Mouse (Mus musculus) layer of hippocampus, adult 11-12 months (tissue): ENCODE results near the gene Btbd9.

Experiments
- DNase-seq: peaks from one replicate; pipeline ENCODE4 v3.0.0; 2022; ENCODE audit warnings: low spot score

Btbd9 gene

DNA sequence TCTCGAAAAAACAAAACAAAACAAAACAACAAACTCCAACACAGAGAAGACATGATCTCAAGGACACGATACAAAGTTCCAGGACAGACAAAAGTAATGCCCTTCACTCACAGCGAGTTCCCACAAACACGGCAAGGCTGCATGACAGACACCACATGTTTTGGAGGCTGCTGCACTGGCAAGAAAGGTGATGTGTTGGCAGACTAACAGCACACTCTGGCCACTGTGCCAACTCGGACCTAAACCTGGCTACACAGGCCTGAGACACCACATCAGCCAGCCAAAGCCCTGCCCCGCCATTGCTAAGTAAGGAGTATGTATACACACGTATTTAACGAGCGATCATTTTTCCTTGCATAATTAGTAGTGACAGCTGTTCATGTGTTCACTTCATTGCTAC is 123.9 kb downstream of the Btbd9 start:
- no peak for DNase-seq

DNA sequence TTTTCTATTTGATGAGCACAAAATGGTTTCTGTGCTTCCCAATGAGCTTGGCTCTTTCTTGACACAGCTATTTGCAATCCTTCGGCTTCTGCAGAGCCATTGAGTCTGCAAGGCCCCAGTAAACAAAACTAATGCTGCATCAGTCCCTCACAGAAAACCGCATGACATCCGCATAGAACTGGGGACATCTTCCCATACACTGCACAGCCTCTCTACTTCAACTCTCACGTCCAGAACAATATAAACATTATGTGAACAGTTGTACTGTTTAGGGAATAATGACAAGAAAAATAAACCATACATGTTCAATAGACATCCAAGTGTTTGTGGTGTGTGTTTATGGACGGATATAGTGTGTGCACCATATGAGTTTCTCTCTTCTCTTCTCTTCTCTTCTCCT is 127.7 kb downstream of the Btbd9 start:
- no peak for DNase-seq

GRCm38 (mm10) chr17:30445805-30446441 is 130.4 kb downstream of the Btbd9 start:
- no peak for DNase-seq

DNA sequence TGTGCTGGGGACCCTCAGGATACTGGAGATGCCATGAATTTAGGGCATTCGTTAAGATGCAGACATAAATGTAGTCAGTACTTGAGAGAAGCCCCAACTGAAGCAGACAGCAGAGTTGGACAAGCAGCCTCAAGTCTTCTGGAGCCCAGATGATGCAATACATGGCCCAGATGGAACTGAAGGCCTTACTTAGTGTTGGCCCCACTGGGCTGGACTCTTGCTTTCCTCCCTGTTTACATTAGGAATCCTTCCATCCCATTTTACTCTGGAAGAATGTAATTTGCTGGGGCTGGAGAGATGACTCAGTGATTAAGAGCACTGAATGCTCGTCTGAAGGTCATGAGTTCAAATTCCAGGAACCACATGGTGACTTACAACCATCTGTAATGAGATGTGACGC is 136.6 kb downstream of the Btbd9 start:
- no peak for DNase-seq

- no peak for DNase-seq
Measured at GRCm38 (mm10) chr17:30438786-30439185, 137.5 kb downstream of the Btbd9 start.

GRCm38 (mm10) chr17:30436021-30436461 is 140.2 kb downstream of the Btbd9 start:
- peak; percentile 68 for DNase-seq

DNA sequence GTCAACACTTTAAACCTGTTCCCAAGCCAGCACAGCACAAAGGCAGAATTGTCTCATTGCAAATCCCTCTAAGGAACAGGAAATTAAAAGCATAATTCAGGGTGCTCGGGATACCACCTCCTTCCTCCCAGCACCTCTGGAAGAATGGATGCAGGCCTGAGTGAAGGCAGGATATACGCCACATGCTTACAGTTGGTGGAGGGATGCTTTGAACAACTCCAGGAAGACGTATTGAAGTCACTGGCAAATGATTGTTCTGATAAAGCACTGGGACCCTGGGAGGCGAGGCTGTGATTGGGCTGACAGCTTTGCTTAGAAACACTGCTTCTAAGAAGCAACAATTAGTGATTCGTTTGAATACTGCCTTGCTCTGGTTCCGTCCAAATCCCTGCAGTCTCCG is 140.8 kb downstream of the Btbd9 start:
- DNase-seq: no peak

- DNase-seq: no peak
Measured at GRCm38 (mm10) chr17:30432094-30432493, 144.2 kb downstream of the Btbd9 start.

- DNase-seq: no peak
Measured at GRCm38 (mm10) chr17:30430961-30431640, 145.2 kb downstream of the Btbd9 start.

DNA sequence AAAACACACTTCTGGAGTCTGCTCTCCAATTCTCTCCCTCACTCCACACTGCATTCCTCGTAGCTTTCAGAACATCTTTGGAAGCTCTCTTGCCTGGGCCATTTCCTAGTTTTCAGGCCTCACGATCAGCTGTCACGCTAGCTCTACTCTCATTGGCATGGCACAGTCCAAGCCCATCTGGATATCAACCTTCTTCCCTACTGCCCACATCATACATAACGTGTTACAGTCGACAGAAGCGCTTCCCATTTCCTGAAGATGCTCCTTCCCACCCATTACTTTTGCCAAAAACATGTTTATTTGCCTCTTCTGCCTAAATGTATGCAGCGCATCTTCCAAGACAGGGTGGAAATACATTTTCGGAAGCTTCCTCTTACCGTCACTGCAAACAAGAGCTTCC is 147.6 kb downstream of the Btbd9 start:
- DNase-seq: no peak

DNA sequence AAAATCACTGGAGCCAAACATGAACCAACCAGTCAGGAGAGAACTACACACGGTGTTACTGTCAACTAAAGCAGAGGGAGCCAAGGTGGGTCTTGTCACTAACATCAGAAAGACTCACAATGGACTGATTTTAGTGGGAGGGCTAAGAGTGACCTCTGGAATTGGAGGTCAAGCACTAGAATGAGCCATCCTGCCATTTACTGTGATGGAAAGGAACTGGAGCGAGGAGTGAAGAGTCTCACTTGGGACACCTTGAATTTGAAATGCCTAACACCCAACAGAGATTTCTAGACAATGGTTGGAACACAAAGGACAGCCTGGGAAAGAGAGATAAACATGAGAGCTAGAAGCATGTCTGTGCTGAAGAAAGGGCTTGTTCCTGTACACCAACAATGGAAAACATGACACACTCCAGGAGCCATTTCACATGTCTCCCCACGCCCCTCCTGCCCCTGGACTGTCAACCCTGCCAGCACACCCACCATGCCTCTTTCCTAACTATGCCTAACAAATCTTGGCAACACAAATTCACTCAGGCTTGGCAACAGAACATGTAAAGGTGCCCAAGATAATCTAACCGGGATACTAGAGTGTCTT is 152.9 kb downstream of the Btbd9 start:
- DNase-seq: no peak

GRCm38 (mm10) chr17:30422278-30422677 is 154.0 kb downstream of the Btbd9 start:
- no peak for DNase-seq

DNA sequence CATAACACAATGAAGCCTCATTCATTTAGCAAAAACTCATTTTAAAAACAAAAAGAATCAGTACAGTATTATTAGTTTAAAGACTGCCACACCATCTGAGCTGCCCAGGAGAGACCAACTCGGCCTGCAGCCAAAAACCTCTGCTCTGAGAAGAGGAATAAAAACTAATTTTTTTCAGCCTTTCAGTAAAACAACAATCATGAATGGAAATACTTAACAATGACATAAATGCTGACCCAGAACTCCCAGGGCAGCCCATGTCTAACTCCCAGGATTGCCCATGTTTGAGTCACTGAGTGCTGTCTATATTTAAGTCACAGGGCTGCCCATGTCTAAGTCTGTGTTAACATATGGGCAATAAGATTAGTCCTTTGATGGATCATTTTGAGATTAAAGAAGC is 155.0 kb downstream of the Btbd9 start:
- no peak for DNase-seq

DNA sequence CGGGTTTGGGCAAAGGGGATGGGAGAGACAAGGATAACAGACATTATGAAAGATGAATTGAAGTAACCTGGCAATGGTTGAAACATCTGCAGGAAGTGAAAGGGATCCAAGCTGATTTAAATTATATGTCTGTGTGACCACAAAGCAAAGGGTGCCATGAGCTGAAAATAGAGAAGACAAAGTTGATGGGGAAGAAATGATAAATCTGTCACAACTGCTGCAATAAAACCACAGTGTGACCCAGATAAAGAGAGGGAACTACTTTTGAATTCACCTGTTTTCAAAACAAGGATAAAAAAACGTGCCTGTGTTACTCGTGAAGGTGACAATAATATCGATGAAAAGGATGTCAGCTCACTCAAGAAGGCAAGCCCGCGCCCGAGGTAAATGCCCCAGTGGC is 156.8 kb downstream of the Btbd9 start:
- DNase-seq: no peak

GRCm38 (mm10) chr17:30418510-30418909 is 157.8 kb downstream of the Btbd9 start:
- DNase-seq: no peak

DNA sequence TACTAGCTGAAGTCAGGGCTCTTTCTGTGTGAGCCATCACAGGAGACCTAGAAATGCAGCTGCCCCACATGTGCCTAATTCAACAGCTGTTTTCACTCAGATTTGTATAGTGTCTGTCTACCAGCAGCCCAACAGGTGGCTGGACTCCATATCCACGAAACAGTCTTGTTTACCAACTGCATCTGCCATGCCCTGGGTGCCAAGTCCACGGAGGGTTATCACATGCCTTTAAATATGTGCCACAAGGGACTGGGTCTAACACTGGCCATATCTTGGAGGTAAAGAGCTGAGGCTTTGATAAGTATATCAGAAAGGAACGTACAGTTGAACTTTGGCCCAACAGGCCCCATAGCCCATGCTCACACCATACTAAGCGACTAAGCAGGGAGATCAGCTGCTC is 159.2 kb downstream of the Btbd9 start:
- no peak for DNase-seq

DNA sequence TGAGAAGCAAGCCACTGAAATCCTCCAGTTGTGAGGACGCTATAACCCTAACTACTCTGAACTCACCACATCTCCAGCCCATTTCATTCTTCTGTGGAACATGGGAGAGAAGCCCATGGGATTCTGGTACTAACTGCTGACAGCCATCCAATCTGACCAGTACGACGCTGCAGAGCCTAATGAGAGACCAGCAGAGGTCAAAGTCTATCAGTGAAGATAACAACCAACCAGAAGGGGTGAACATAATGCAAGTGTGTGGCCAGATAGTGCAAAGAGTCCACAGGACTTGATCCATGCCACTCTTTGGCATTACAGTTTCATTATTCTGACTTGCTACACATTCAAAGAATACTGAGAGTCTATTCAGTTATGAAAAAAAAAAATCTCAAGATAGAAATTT is 160.6 kb downstream of the Btbd9 start:
- no peak for DNase-seq

- DNase-seq: no peak
Measured at GRCm38 (mm10) chr17:30412991-30413390, 163.3 kb downstream of the Btbd9 start.

GRCm38 (mm10) chr17:30406002-30406401 is 170.3 kb downstream of the Btbd9 start:
- DNase-seq: no peak

GRCm38 (mm10) chr17:30402871-30403270 is 173.4 kb downstream of the Btbd9 start:
- no peak for DNase-seq

- no peak for DNase-seq
Measured at GRCm38 (mm10) chr17:30395261-30395660, 181.0 kb downstream of the Btbd9 start.

DNA sequence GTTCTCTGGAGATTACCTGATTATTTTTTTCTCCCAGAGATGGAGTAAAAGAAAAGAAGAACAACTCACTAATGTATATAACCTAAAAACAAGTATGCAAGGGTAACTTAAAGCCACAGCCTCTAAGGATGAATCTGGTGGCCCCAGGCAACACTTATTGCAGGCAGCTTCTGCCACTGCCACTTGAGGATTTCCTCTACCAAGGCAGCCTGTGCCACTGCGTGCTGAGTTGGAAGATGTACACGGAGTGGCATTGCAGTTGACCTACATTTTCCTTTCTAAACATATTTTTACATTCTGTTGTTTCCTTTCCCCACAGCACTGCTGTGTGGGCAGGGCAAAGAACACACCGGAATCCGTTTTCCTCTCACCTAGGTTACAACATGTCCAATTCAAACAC is 184.3 kb downstream of the Btbd9 start:
- no peak for DNase-seq

DNA sequence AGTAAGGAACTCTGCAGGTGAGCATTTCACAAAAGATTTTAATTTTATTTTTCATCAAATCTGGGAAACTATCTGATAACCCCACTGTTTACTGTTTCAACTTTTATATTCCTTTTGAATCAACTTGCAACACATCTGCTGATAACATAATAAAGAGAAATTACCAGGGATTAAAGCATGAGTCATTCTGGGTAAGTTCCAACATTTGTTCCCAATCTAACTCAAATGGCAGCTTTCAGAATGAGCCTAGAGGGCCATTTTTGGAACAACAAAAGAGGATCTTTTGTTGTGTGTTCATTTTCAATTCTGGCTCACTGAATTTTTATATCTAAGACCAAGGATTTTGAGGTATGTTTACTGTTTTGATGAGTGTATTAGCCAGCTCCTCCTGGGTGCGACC is 185.1 kb downstream of the Btbd9 start:
- DNase-seq: no peak

DNA sequence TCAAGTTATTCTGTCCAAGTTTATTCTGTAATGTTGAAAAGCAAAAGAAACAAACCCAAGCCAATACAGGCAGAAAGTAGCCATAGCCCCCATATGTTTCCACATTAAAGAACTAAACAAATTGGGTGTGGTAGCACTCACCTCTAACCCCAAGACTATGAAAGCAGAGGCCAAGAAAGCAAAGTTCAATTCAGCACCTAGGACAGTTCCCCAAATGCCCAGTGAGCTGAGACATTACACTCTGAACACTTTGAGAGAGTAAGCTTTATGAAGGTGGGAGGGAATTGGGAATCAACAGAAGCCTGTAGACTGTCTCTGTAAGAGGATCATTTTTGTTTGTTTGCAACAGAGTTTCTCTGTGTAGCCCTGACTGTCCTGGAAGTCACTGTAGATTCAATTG is 186.6 kb downstream of the Btbd9 start:
- DNase-seq: no peak
